Mouse (Mus musculus): ENCODE data around the gene Ftl1. TPM values are rescaled to one million over a fixed set of nuclear protein-coding genes. Genes with fewer than 3 reads are reported as not detected.
"Not testable (repeated sequence)": the region's sequence is repeated elsewhere in the genome, so short reads cannot be mapped to it uniquely, and the experiment has no call there.

Ftl1 gene
- total RNA-seq, 2 experiments from 2014 or later = 287 to 382 TPM

- DNase-seq = peak; percentile 69 to 80
Measured at GRCm38 (mm10) chr7:45477003-45477402, 17.3 kb upstream of the Ftl1 start.

GRCm38 (mm10) chr7:45476453-45476852 is 16.8 kb upstream of the Ftl1 start:
- no peak for DNase-seq

GRCm38 (mm10) chr7:45475291-45475969 is 15.7 kb upstream of the Ftl1 start:
- no peak for DNase-seq

- DNase-seq = peak; percentile 70 to 89
Measured at GRCm38 (mm10) chr7:45470869-45471268, 11.2 kb upstream of the Ftl1 start.

GRCm38 (mm10) chr7:45467090-45467670 is 7.5 kb upstream of the Ftl1 start:
- no peak for DNase-seq

GRCm38 (mm10) chr7:45466283-45467089 is 6.8 kb upstream of the Ftl1 start, which contains the start of gene Bax:
TSS of gene Bax (minus strand) at chr7:45466898.
- DNase-seq = peak; percentile 97 to 98

GRCm38 (mm10) chr7:45465549-45465948 is 5.9 kb upstream of the Ftl1 start:
- DNase-seq = peak in 1 of 2 experiments; percentile 18

- DNase-seq = no peak
Measured at GRCm38 (mm10) chr7:45465112-45465511, 5.4 kb upstream of the Ftl1 start.

- no peak for DNase-seq
Measured at GRCm38 (mm10) chr7:45463987-45464778, 4.5 kb upstream of the Ftl1 start.

- DNase-seq = not testable (repeated sequence)
Measured at GRCm38 (mm10) chr7:45462868-45463267, 3.2 kb upstream of the Ftl1 start.

- no peak for DNase-seq
Measured at GRCm38 (mm10) chr7:45462325-45462724, 2.6 kb upstream of the Ftl1 start.

- no peak for DNase-seq
Measured at GRCm38 (mm10) chr7:45461781-45462180, 2.1 kb upstream of the Ftl1 start.

GRCm38 (mm10) chr7:45461326-45461725 is 1.6 kb upstream of the Ftl1 start:
- DNase-seq = no peak

GRCm38 (mm10) chr7:45460860-45461314 is 1.2 kb upstream of the Ftl1 start:
- peak; percentile 79 to 84 for DNase-seq

- peak; percentile 31 to 69 for DNase-seq
Measured at GRCm38 (mm10) chr7:45460377-45460776, 693 bp upstream of the Ftl1 start.

- DNase-seq = peak; percentile 86 to 89
Measured at GRCm38 (mm10) chr7:45458748-45459563, 728 bp downstream of the Ftl1 start.

- peak; percentile 63 to 75 for DNase-seq
Measured at GRCm38 (mm10) chr7:45457204-45458060, 2.3 kb downstream of the Ftl1 start.

- no peak for DNase-seq
Measured at GRCm38 (mm10) chr7:45456721-45457203, 2.9 kb downstream of the Ftl1 start.

GRCm38 (mm10) chr7:45455932-45456696 is 3.6 kb downstream of the Ftl1 start:
- no peak for DNase-seq
